9 mouse cellular contexts compared by ENCODE assay signal in genomic region chr17:56034726-56035100, GRCm38 (mm10). TPM values are rescaled to one million over a fixed set of nuclear protein-coding genes. Genes with fewer than 3 reads are reported as not detected.
DNase-seq lines count a peak whose midpoint lies in the region; ATAC-seq and TF ChIP-seq lines count a peak whose summit lies in the region.
"Had no signal": no experiment of that assay in that cellular context is flagged by ENCODE, and none has a peak within 500 bp of the region (broad histone marks: within the 10 kb centered on the region; RNA-seq: fewer than 3 reads in every experiment).

No protein-coding gene starts in this region.

- H3K4me2 ChIP-seq in hindbrain, embryonic 11.5 days (replicated peaks; ENCODE audit: low read depth, low read length) = no peak overlapping the region
- H3K4me2 ChIP-seq in liver, embryonic 14.5 days (ENCODE audit: low read depth) = peak overlapping the region; percentile 82

- TF ChIP-seq POLR2A in embryonic fibroblast, embryonic 13.5 days (IDR thresholded peaks at IDR 0.05; ENCODE audit: low read depth, low read length) = no peak

- H3K9me3 ChIP-seq in hindbrain, embryonic 10.5 days = no peaks in the 10 kb centered on the region
- no peaks in the 10 kb centered on the region for H3K9me3 ChIP-seq in hindbrain, embryonic 11.5 days (ENCODE audit: control insufficient read depth, low read length)
- H3K9me3 ChIP-seq in G1E (replicated peaks) = no peaks in the 10 kb centered on the region
- H3K9me3 ChIP-seq in liver, embryonic 14.5 days (ENCODE audit: control insufficient read depth, low read length) = no peaks in the 10 kb centered on the region

- TF ChIP-seq EP300 in liver, embryonic 14.5 days (IDR thresholded peaks at IDR 0.05; ENCODE audit: low read depth) = no peak

- intact Hi-C loops in left cerebral cortex, postnatal 14 days (cut with DNase I) = no loop called here

- peaks cover 31% of the 10 kb centered on the region for H3K4me1 ChIP-seq in hindbrain, embryonic 10.5 days (replicated peaks)
- H3K4me1 ChIP-seq in hindbrain, embryonic 11.5 days (replicated peaks; ENCODE audit: control insufficient read depth, insufficient read depth, low read length) = peaks cover 10% of the 10 kb centered on the region; the same call in 1 of the 2 replicates
- peaks cover 72% of the 10 kb centered on the region for H3K4me1 ChIP-seq in G1E (ENCODE audit: insufficient read depth, low read depth, low read length)
- peaks cover 24% of the 10 kb centered on the region for H3K4me1 ChIP-seq in embryonic fibroblast, embryonic 13.5 days (ENCODE audit: control insufficient read depth, insufficient read depth, low read length)
- peaks cover 14 to 29% of the 10 kb centered on the region in 2 experiments for H3K4me1 ChIP-seq in liver, embryonic 14.5 days (replicated peaks; ENCODE audit: control insufficient read depth in 2 of 2, insufficient read depth in 2 of 2, low read length in 1 of 2)

- no peak overlapping the region for H3K9ac ChIP-seq in hindbrain, embryonic 11.5 days (ENCODE audit: low read depth, low read length)
- H3K9ac ChIP-seq in liver, embryonic 14.5 days (replicated peaks) = peak overlapping the region; percentile 72

- no peak for ATAC-seq in hindbrain, embryonic 11.5 days (ENCODE audit: low FRiP score)
- no peak for ATAC-seq in G1E (ENCODE audit: extremely low read depth, insufficient number of reproducible peaks, low FRiP score, poor library complexity, severe bottlenecking)
- no peak for ATAC-seq in liver, embryonic 14.5 days (ENCODE audit: insufficient read depth)
- ATAC-seq in CD4-positive, CD25-positive, alpha-beta regulatory T cell, adult 4 months = no peak

- no peak for TF ChIP-seq CTCF in G1E (IDR thresholded peaks at IDR 0.05; ENCODE audit: low read depth, low read length)
- TF ChIP-seq CTCF in embryonic fibroblast, embryonic 13.5 days (IDR thresholded peaks at IDR 0.05; ENCODE audit: borderline replicate concordance, insufficient read depth, low read length) = no peak
- TF ChIP-seq CTCF in liver, embryonic 14.5 days (IDR thresholded peaks at IDR 0.05; ENCODE audit: low read depth) = no peak

- peak overlapping the region; percentile 86 for H3K4me3 ChIP-seq in hindbrain, embryonic 10.5 days
- no peak overlapping the region for H3K4me3 ChIP-seq in hindbrain, embryonic 11.5 days (ENCODE audit: low read depth, low read length)
- peak overlapping the region; percentile 99; the same call in 1 of the 2 replicates for H3K4me3 ChIP-seq in G1E (ENCODE audit: low read depth, low read length)
- H3K4me3 ChIP-seq in embryonic fibroblast, embryonic 13.5 days (ENCODE audit: insufficient read depth, low read length) = peak overlapping the region; percentile 92
- peak overlapping the region; percentile 76 to 93 for H3K4me3 ChIP-seq in liver, embryonic 14.5 days (ENCODE audit: insufficient read depth in 1 of 2, low read depth in 2 of 2, low read length in 2 of 2)

- WGBS in hindbrain, embryonic 10.5 days = 93% methylated on average over 6 of the region's 6 CpGs
- WGBS in hindbrain, embryonic 11.5 days = 91% methylated on average over 6 of the region's 6 CpGs
- WGBS in liver, embryonic 14.5 days (ENCODE audit: insufficient replicate concordance) = 84% methylated on average over 6 of the region's 6 CpGs

- no peak for DNase-seq in hindbrain, embryonic 10.5 days (ENCODE audit: low spot score)
- DNase-seq in hindbrain, embryonic 11.5 days (ENCODE audit: low spot score) = no peak
- DNase-seq in G1E (ENCODE audit: low spot score) = no peak
- DNase-seq in liver, embryonic 14.5 days (ENCODE audit: low read depth in 3 of 3, low spot score in 3 of 3) = no peak
- no peak for DNase-seq in left cerebral cortex, postnatal 14 days (ENCODE audit: low spot score in 2 of 2)
- no peak for DNase-seq in frontal cortex, postnatal 36 days (ENCODE audit: low spot score in 2 of 2)

- no peak overlapping the region for H3K27ac ChIP-seq in hindbrain, embryonic 10.5 days
- no peak overlapping the region for H3K27ac ChIP-seq in hindbrain, embryonic 11.5 days (ENCODE audit: low read depth, low read length)
- peak overlapping the region; percentile 80 for H3K27ac ChIP-seq in embryonic fibroblast, embryonic 13.5 days (ENCODE audit: insufficient read depth, low read length)
- H3K27ac ChIP-seq in liver, embryonic 14.5 days = no peak overlapping the region; the same call in none of the 2 replicates

- H3K36me3 ChIP-seq in hindbrain, embryonic 10.5 days = peaks cover 52% of the 10 kb centered on the region
- peaks cover 8% of the 10 kb centered on the region; the same call in 1 of the 2 replicates for H3K36me3 ChIP-seq in hindbrain, embryonic 11.5 days (ENCODE audit: control insufficient read depth, insufficient read depth, low read length)
- peaks cover 53% of the 10 kb centered on the region for H3K36me3 ChIP-seq in G1E (replicated peaks)
- H3K36me3 ChIP-seq in liver, embryonic 14.5 days (replicated peaks; ENCODE audit: control insufficient read depth, insufficient read depth, low read depth) = no peaks in the 10 kb centered on the region

- no peaks in the 10 kb centered on the region for H3K27me3 ChIP-seq in hindbrain, embryonic 10.5 days (ENCODE audit: insufficient read depth, poor library complexity, severe bottlenecking)
- H3K27me3 ChIP-seq in hindbrain, embryonic 11.5 days (ENCODE audit: control insufficient read depth, insufficient read depth, low read length) = no peaks in the 10 kb centered on the region
- no peaks in the 10 kb centered on the region for H3K27me3 ChIP-seq in G1E (ENCODE audit: insufficient read depth, low read length)
- no peaks in the 10 kb centered on the region for H3K27me3 ChIP-seq in liver, embryonic 14.5 days (ENCODE audit: control insufficient read depth, insufficient read depth, low read length)

RNA-seq across cellular contexts. Expression of gene Sh3gl1, which starts 1.7 kb away (rescaled TPM):
- polyA plus RNA-seq in hindbrain, embryonic 10.5 days (2016; fragmentation: Nextera tagmentation; extraction: Ambion mirVana) = 161 and 163 TPM in 2 replicates
- polyA plus RNA-seq in hindbrain, embryonic 11.5 days (2014; fragmentation: Nextera tagmentation; extraction: Ambion mirVana) = 112 and 114 TPM in 2 replicates
- total RNA-seq in G1E (2014; fragmentation: Nextera tagmentation) (21.6 and 24.3 TPM in 2 replicates), G1E (2017) (28.5 and 30.1 TPM in 2 replicates)
- polyA plus RNA-seq in G1E (2012) = 64.2 and 74.6 TPM in 2 replicates
- 89.5 and 105 TPM in 2 replicates for polyA plus RNA-seq in embryonic fibroblast, embryonic 13.5 days (2011; ENCODE audit: insufficient read length, low read depth, missing spikeins)
- polyA plus RNA-seq in liver, embryonic 14.5 days (2012; rRNA removed) = 28.8 and 30.0 TPM in 2 replicates
- polyA plus RNA-seq in liver, embryonic 14.5 days (2014; fragmentation: Nextera tagmentation; extraction: Ambion mirVana) = 32.5 and 32.9 TPM in 2 replicates
- total RNA-seq in left cerebral cortex, postnatal 14 days (2021) = 10 to 100 TPM; 51.4 to 57.8 TPM
- polyA plus RNA-seq in CD4-positive, CD25-positive, alpha-beta regulatory T cell, adult 4 months (2017; shearing (Covaris generic)) = 100 to 1,000 TPM in 1 of 2 experiments, 10 to 100 TPM in 1; 93.7 to 110 TPM

RNA-seq across cellular contexts. Expression of gene Chaf1a, which starts 5.5 kb away (rescaled TPM):
- polyA plus RNA-seq in hindbrain, embryonic 10.5 days (2016; fragmentation: Nextera tagmentation; extraction: Ambion mirVana) = 35.3 and 46.0 TPM in 2 replicates
- polyA plus RNA-seq in hindbrain, embryonic 11.5 days (2014; fragmentation: Nextera tagmentation; extraction: Ambion mirVana) = 16.1 and 18.9 TPM in 2 replicates
- total RNA-seq in G1E (2014; fragmentation: Nextera tagmentation) = 31.2 and 32.9 TPM in 2 replicates
- total RNA-seq in G1E (2017) = 29.0 and 31.3 TPM in 2 replicates
- polyA plus RNA-seq in G1E (2012) = 84.1 and 143 TPM in 2 replicates
- polyA plus RNA-seq in embryonic fibroblast, embryonic 13.5 days (2011; ENCODE audit: insufficient read length, low read depth, missing spikeins) = 13.3 and 13.9 TPM in 2 replicates
- polyA plus RNA-seq in liver, embryonic 14.5 days (2012; rRNA removed) = 10.8 and 14.6 TPM in 2 replicates
- polyA plus RNA-seq in liver, embryonic 14.5 days (2014; fragmentation: Nextera tagmentation; extraction: Ambion mirVana) = 10.2 and 13.0 TPM in 2 replicates
- 1 to 10 TPM; 2.5 to 4.0 TPM for total RNA-seq in left cerebral cortex, postnatal 14 days (2021)
- 1 to 10 TPM in 1 of 2 experiments, under 1 TPM in 1; 0.51 to 1.0 TPM for polyA plus RNA-seq in CD4-positive, CD25-positive, alpha-beta regulatory T cell, adult 4 months (2017; shearing (Covaris generic))

RNA-seq across cellular contexts. Expression of gene Mpnd, which starts 29.2 kb away (rescaled TPM):
- polyA plus RNA-seq in hindbrain, embryonic 10.5 days (2016; fragmentation: Nextera tagmentation; extraction: Ambion mirVana) = 131 and 177 TPM in 2 replicates
- 141 and 163 TPM in 2 replicates for polyA plus RNA-seq in hindbrain, embryonic 11.5 days (2014; fragmentation: Nextera tagmentation; extraction: Ambion mirVana)
- total RNA-seq in G1E (2014; fragmentation: Nextera tagmentation) (11.2 and 25.4 TPM in 2 replicates), G1E (2017) (39.1 and 43.9 TPM in 2 replicates)
- polyA plus RNA-seq in G1E (2012) = 46.2 and 48.5 TPM in 2 replicates
- polyA plus RNA-seq in embryonic fibroblast, embryonic 13.5 days (2011; ENCODE audit: insufficient read length, low read depth, missing spikeins) = 45.3 and 51.1 TPM in 2 replicates
- 15.7 TPM in 2 replicates for polyA plus RNA-seq in liver, embryonic 14.5 days (2012; rRNA removed)
- 12.9 and 14.8 TPM in 2 replicates for polyA plus RNA-seq in liver, embryonic 14.5 days (2014; fragmentation: Nextera tagmentation; extraction: Ambion mirVana)
- 100 to 1,000 TPM; 102 to 120 TPM for total RNA-seq in left cerebral cortex, postnatal 14 days (2021)
- 10 to 100 TPM in 1 of 2 experiments, 1 to 10 TPM in 1; 9.2 to 13.7 TPM for polyA plus RNA-seq in CD4-positive, CD25-positive, alpha-beta regulatory T cell, adult 4 months (2017; shearing (Covaris generic))

RNA-seq across cellular contexts. Expression of gene Stap2, which starts 29.3 kb away (rescaled TPM):
- 6.0 and 8.3 TPM in 2 replicates for polyA plus RNA-seq in hindbrain, embryonic 10.5 days (2016; fragmentation: Nextera tagmentation; extraction: Ambion mirVana)
- 5.1 and 6.3 TPM in 2 replicates for polyA plus RNA-seq in hindbrain, embryonic 11.5 days (2014; fragmentation: Nextera tagmentation; extraction: Ambion mirVana)
- total RNA-seq in G1E (2014; fragmentation: Nextera tagmentation) = not detected in 2 replicates
- total RNA-seq in G1E (2017) = 0.27 and 0.29 TPM in 2 replicates
- polyA plus RNA-seq in G1E (2012) = not detected in 2 replicates
- 0.35 and 0.58 TPM in 2 replicates for polyA plus RNA-seq in embryonic fibroblast, embryonic 13.5 days (2011; ENCODE audit: insufficient read length, low read depth, missing spikeins)
- polyA plus RNA-seq in liver, embryonic 14.5 days (2012; rRNA removed) = 1.9 and 2.0 TPM in 2 replicates
- polyA plus RNA-seq in liver, embryonic 14.5 days (2014; fragmentation: Nextera tagmentation; extraction: Ambion mirVana) = 1.8 and 2.8 TPM in 2 replicates
- total RNA-seq in left cerebral cortex, postnatal 14 days (2021) = 1 to 10 TPM; 4.4 to 4.7 TPM
- under 1 TPM in 1 of 2 experiments, not detected in 1; 0.70 TPM for polyA plus RNA-seq in CD4-positive, CD25-positive, alpha-beta regulatory T cell, adult 4 months (2017; shearing (Covaris generic))
- total RNA-seq: common myeloid progenitor, adult 5-6 weeks had no signal

RNA-seq across cellular contexts. Expression of gene Ubxn6, which starts 40.1 kb away (rescaled TPM):
- polyA plus RNA-seq in hindbrain, embryonic 10.5 days (2016; fragmentation: Nextera tagmentation; extraction: Ambion mirVana) = 38.7 and 52.7 TPM in 2 replicates
- 50.6 and 51.1 TPM in 2 replicates for polyA plus RNA-seq in hindbrain, embryonic 11.5 days (2014; fragmentation: Nextera tagmentation; extraction: Ambion mirVana)
- total RNA-seq in G1E (2014; fragmentation: Nextera tagmentation) (9.0 and 9.3 TPM in 2 replicates), G1E (2017) (17.1 and 19.1 TPM in 2 replicates)
- 21.2 and 21.4 TPM in 2 replicates for polyA plus RNA-seq in G1E (2012)
- 35.2 and 36.6 TPM in 2 replicates for polyA plus RNA-seq in embryonic fibroblast, embryonic 13.5 days (2011; ENCODE audit: insufficient read length, low read depth, missing spikeins)
- polyA plus RNA-seq in liver, embryonic 14.5 days (2012; rRNA removed) = 7.3 TPM in 2 replicates
- polyA plus RNA-seq in liver, embryonic 14.5 days (2014; fragmentation: Nextera tagmentation; extraction: Ambion mirVana) = 10.8 and 12.2 TPM in 2 replicates
- total RNA-seq in left cerebral cortex, postnatal 14 days (2021) = 10 to 100 TPM; 74.4 to 89.6 TPM
- 10 to 100 TPM; 35.0 to 41.5 TPM for polyA plus RNA-seq in CD4-positive, CD25-positive, alpha-beta regulatory T cell, adult 4 months (2017; shearing (Covaris generic))
